In genomic region chr3:108226558-108227350, GRCm38 (mm10) we compare ENCODE assay signal across 8 mouse cellular contexts. TPM values are rescaled to one million over a fixed set of nuclear protein-coding genes. Genes with fewer than 3 reads are reported as not detected.
DNase-seq lines count a peak whose midpoint lies in the region; ATAC-seq lines count a peak whose summit lies in the region.

Sypl2 (minus strand) TSS chr3:108226648.

- no peak within 1 kb of the TSS; the same call in 1 of the 2 replicates for H3K27ac ChIP-seq in embryonic facial prominence, embryonic 15.5 days (replicated peaks)
- no peak within 1 kb of the TSS for H3K27ac ChIP-seq in midbrain, embryonic 11.5 days (ENCODE audit: low read depth, low read length)

- H3K9ac ChIP-seq in embryonic facial prominence, embryonic 15.5 days = peak within 1 kb of the TSS; percentile 31; the same call in 1 of the 2 replicates
- H3K9ac ChIP-seq in midbrain, embryonic 11.5 days (ENCODE audit: low read length) = peak within 1 kb of the TSS; percentile 57

- DNase-seq in thymus, postnatal 14 days = peak; percentile 28
- DNase-seq in thymus, adult 18-20 months = no peak
- DNase-seq in heart, postnatal 36 days = peak; percentile 35 to 41
- peak; percentile 72 to 82 for DNase-seq in kidney, postnatal 4 days
- DNase-seq in midbrain, embryonic 11.5 days (ENCODE audit: low spot score, missing footprints) = peak; percentile 98
- no peak for DNase-seq in natural killer cell, adult 2 months (ENCODE audit: low spot score in 2 of 2)
- no peak for DNase-seq in frontal cortex, postnatal 25 days (ENCODE audit: low spot score in 2 of 2)

- 4% methylated on average over 44 of the region's 44 CpGs for WGBS in embryonic facial prominence, embryonic 15.5 days
- WGBS in midbrain, embryonic 11.5 days = 2% methylated on average over 34 of the region's 44 CpGs

- no peaks in the 10 kb centered on the region for H3K9me3 ChIP-seq in embryonic facial prominence, embryonic 15.5 days (replicated peaks)
- no peaks in the 10 kb centered on the region for H3K9me3 ChIP-seq in midbrain, embryonic 11.5 days (ENCODE audit: control insufficient read depth, low read length)

- H3K27me3 ChIP-seq in embryonic facial prominence, embryonic 15.5 days = peaks cover 45% of the 10 kb centered on the region
- peaks cover 39% of the 10 kb centered on the region for H3K27me3 ChIP-seq in midbrain, embryonic 11.5 days (ENCODE audit: control insufficient read depth, insufficient read depth, low read length)

- H3K4me3 ChIP-seq in embryonic facial prominence, embryonic 15.5 days (replicated peaks) = peak within 1 kb of the TSS; percentile 52
- H3K4me3 ChIP-seq in midbrain, embryonic 11.5 days (ENCODE audit: low read depth, low read length) = peak within 1 kb of the TSS; percentile 36

- H3K4me2 ChIP-seq in embryonic facial prominence, embryonic 15.5 days (replicated peaks) = peak within 1 kb of the TSS; percentile 78
- H3K4me2 ChIP-seq in midbrain, embryonic 11.5 days = peak within 1 kb of the TSS; percentile 54

- ATAC-seq in embryonic facial prominence, embryonic 15.5 days (ENCODE audit: insufficient number of reproducible peaks, low FRiP score, low TSS enrichment, low read depth) = peak; percentile 54; the same call in 1 of the 2 replicates
- ATAC-seq in midbrain, embryonic 11.5 days (ENCODE audit: low FRiP score) = peak; percentile 76

- H3K36me3 ChIP-seq in embryonic facial prominence, embryonic 15.5 days = no peaks in the 10 kb centered on the region
- H3K36me3 ChIP-seq in midbrain, embryonic 11.5 days (ENCODE audit: control insufficient read depth, insufficient read depth, low read length) = no peaks in the 10 kb centered on the region

- peaks cover 18% of the 10 kb centered on the region for H3K4me1 ChIP-seq in embryonic facial prominence, embryonic 15.5 days
- peaks cover 12% of the 10 kb centered on the region for H3K4me1 ChIP-seq in midbrain, embryonic 11.5 days (ENCODE audit: control insufficient read depth, insufficient read depth, low read length)

- intact Hi-C loops in heart, postnatal 36 days (cut with DNase I) = no loop called here

RNA-seq across cellular contexts. Expression of gene Sypl2, which starts in this region (rescaled TPM):
- 2.7 and 3.3 TPM in 2 replicates for polyA plus RNA-seq in embryonic facial prominence, embryonic 15.5 days (2015; fragmentation: Nextera tagmentation; extraction: Ambion mirVana)
- under 1 TPM; 0.70 to 0.80 TPM for total RNA-seq in heart, postnatal 36 days (2021)
- 0.93 and 1.3 TPM in 2 replicates for polyA plus RNA-seq in midbrain, embryonic 11.5 days (2014; fragmentation: Nextera tagmentation; extraction: Ambion mirVana)

Comparison
In these comparisons a context has a peak if more than half of its experiments do, and no peak if none do; other contexts are left out.
1. DNase-seq: peak in thymus, postnatal 14 days (single experiment), kidney, postnatal 4 days (2 of 2) and midbrain, embryonic 11.5 days (single experiment); none in thymus, adult 18-20 months (0 of 2), natural killer cell, adult 2 months (0 of 2) and frontal cortex, postnatal 25 days (0 of 2).
2. Peak in DNase-seq in heart, postnatal 36 days; RNA of the gene not detected or under 1 TPM.